Mouse (Mus musculus) right cerebral cortex, postnatal 14 days (tissue): ENCODE results near the gene Ap2b1.

Experiments
- DNase-seq: peaks from one replicate; pipeline ENCODE4 v3.0.0; 2022

The Ap2b1 gene

DNA sequence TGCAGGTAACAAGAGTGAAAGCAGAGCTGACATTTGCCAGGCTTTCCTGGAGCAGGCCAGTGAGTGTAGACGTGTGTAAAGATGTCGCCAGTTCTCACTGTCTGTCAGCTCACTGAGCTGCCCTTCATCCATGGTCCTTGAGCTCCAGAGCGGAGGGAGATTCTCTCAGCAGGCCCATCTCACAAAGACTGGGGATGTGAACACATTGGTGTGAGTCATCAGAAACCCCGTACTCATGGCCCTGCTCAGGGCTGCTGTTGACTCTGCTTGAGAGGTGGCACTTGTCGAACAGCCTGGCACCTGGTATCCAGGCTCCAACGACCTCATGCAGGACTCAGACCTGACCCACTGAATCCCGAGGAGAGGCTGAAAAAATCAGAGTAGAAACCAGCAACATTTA, 105.0 kb downstream of the Ap2b1 start:
- no peak for DNase-seq

- DNase-seq, result no peak
These were observed 107.6 kb downstream of the Ap2b1 start for GRCm38 (mm10) chr11:83406391-83406790.

- DNase-seq, result no peak
These were observed 109.4 kb downstream of the Ap2b1 start for GRCm38 (mm10) chr11:83408242-83408641.

GRCm38 (mm10) chr11:83409087-83409754, 110.4 kb downstream of the Ap2b1 start, which contains the start of gene Rasl10b:
TSS of gene Rasl10b (plus strand) at chr11:83409137.
- DNase-seq, result peak; percentile 38

DNA sequence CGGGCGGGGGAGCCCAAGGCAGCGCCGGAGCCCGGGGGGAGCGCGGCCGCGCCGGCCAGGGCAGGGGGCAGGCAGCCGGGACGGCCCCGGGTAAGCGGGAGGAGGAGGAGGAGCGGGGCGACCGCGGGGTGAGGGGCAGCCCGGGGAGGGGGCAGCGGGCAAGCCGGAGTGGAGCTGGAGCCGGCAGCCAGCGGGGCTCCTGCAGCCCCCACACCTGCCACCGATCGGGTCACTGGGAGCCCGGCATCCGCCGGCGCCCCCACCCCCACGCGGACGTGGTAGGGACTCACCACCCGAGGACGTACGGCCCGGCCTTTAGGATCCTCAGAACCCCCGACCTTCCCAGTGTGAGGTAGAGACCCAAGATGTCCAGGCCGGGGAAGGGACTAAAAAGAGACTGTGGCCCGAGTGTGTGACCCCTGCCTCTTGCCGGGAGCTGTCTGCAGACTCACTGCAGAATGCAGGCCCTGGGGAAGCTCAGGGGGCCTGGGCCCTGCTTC, 111.0 kb downstream of the Ap2b1 start:
- DNase-seq, result no peak

DNA sequence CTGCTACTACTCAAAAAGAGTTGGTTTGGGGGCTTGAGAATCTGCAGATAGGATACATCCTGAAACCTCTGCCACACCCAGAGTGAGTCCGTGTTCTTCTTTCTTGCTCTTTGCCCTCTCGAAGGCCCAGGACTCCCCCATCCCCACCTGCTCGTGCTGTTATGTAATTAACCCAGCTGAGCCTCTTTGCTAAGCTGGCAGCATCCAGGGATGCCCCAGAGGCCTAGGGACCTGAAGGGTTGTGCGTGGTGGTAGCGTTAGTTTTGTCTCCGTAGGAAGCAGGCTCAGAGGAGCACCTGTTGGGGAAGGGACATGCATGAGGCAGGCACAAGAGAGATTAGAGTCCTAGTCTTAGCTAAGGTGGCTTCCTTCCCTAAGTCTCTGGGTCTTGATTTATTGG, 111.7 kb downstream of the Ap2b1 start:
- no peak for DNase-seq

GRCm38 (mm10) chr11:83417080-83417479, 118.3 kb downstream of the Ap2b1 start:
- DNase-seq, result no peak

- no peak for DNase-seq
These were observed 118.9 kb downstream of the Ap2b1 start for GRCm38 (mm10) chr11:83417708-83418107.

GRCm38 (mm10) chr11:83418566-83418965, 119.7 kb downstream of the Ap2b1 start:
- DNase-seq, result peak; percentile 73

DNA sequence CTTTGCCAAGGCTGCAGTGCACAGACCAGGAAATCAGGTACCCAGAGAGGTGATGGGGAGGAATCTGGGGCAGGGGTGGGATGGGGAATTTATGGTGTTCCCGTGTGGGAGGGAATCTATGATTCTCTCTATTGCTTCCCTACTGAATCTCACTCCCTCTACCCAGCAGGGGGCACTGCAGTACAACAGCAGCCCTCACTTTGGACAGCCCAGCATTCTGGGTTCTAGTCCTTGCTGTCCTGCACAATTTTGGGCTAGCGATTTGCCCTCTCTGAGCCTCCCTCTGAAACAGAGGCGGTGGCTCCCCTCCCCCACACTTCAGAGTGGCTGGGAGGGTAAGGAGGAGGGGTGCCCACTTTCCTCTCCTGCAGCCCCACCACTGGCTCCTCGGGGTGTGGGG, 121.5 kb downstream of the Ap2b1 start:
- peak; percentile 61 for DNase-seq

DNA sequence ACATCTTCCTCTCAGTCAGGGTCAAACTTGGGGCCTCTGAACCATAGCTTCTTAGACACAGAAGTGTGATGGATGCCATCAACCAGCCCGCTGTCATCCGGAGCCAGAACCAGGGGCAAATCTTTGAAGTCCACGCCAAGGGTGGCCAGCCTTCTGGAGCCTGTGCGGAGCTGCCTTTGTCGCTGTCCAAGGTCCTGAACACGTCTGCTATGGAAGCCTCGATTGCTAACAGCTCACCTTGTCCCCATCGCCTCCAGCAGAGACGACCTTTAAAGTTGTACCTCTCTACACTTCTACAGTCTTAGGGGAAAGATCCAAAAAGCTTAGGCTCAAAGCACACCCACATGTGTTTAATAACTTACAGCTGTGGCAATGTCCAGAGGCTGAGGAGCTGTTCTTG, 122.5 kb downstream of the Ap2b1 start:
- DNase-seq, result peak; percentile 35

DNA sequence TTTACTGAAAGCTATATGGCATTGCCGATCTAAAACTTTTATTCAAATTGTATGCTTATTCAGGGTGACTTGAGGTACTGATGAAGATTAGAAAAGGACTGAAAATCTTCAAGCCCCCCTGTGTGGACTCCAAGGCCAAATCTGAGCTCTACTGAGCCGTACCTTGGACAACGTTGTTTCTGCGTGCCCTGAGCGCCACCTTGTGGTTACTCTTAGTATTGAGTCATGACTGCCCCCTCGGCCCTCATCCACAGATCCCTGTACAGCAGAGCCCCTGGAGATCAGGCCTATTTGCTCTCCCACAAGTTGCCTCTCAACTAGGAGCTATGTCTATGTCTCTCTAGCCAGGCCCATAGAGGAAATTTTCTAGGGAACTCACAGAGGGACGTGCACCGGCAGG, 125.9 kb downstream of the Ap2b1 start:
- DNase-seq, result peak; percentile 72

- DNase-seq, result no peak
These were observed 128.1 kb downstream of the Ap2b1 start for GRCm38 (mm10) chr11:83426964-83427363.

GRCm38 (mm10) chr11:83429355-83429754, 130.5 kb downstream of the Ap2b1 start, which contains the start of gene Gas2l2:
TSS of gene Gas2l2 (minus strand) at chr11:83429455.
- no peak for DNase-seq

DNA sequence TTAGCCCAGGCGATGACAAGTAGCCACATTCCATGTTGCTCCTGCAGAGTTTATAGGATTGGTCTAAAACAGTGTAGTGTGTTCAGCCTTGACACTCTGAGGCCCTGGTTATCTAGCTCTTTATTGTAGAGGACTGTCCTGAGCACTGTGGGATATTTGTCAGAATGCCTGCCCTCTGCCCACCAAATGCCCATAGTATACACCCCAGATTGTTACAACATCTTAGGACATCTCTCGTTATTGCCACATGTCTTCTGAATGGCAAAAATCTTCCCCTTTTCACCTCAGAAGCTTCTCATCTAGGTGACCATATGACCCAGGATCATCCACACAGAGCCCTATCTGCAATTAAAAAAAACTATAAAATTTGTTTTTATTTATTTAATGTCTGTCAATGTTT, 133.7 kb downstream of the Ap2b1 start:
- no peak for DNase-seq

DNA sequence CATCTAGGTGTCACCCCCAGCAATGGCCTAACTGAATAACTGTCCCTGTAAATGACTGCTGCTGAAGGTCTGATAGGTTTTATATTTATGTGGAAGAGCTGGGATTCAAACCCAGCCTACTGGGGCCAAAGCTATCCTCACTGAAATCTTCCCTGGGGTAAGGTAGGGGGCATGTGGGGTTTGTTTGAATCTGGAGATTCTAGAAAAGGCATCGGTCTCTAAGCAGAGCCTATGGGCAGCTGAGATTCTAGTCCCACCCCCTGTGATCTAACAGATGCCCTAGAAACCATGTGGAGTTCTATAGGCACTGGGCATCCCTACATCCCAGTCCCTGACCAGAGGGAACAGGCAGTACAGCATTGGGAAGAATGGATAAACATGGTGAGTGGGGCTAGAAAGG, 138.6 kb downstream of the Ap2b1 start, which contains the start of gene 1700020L24Rik:
Gene 1700020L24Rik, plus strand, starts transcription at position 301 of the 400 bp plus-strand sequence.
- no peak for DNase-seq

GRCm38 (mm10) chr11:83439426-83440060, 140.7 kb downstream of the Ap2b1 start:
- no peak for DNase-seq

DNA sequence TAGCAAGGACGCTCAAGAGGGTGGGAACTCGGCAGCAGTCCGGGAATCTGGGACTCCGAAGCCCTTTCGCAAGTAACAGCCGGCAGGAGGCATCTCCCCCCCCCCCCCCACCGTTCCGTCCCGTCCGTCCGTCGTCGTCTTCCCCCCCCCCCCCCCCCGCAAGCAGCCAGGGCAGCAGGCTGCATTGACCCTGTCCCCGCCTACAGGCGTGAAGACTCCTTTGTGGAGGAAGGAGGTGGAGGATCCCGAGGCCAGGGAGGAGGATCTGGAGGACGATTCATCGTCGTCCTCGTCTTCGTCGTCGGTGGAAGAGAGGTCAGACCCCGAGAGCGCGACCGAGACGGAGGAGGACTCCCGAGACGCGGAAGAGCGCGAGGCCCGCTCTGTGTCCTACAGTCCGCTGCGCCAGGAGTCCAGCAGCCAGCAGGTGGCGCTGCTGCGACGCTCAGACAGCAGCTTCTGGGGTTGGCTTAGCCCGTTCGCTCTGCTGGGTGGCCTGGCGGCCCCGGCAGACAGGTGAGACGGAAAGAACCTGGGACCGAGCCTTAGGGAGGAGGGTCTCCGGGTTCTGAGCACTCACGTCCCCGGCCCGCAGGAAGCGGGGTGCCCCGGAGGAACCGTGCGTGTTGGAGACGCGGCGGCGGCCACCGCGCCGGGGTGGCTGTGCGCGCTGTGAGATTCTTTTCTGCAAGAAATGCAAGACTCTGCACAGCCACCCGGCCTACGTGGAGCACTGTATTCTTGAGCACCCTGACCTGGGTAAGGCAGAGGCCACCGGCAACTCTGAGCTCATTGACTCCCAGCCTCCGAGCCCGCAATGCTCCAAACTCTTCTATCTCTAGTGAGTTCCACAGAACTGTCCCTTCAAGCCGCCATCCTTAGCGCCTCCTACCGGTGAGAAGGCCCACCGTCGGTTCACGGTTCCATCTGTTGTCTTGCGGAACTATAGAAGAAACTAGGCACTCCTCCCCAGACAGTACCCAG, 141.5 kb downstream of the Ap2b1 start:
- peak; percentile 88 for DNase-seq

GRCm38 (mm10) chr11:83441235-83441634, 142.4 kb downstream of the Ap2b1 start:
- no peak for DNase-seq

GRCm38 (mm10) chr11:83442596-83443267, 143.9 kb downstream of the Ap2b1 start:
- DNase-seq, result peak; percentile 76

- no peak for DNase-seq
These were observed 145.0 kb downstream of the Ap2b1 start for GRCm38 (mm10) chr11:83443824-83444223.

GRCm38 (mm10) chr11:83445001-83445400, 146.2 kb downstream of the Ap2b1 start:
- no peak for DNase-seq
